Mouse (Mus musculus) A20 (cell line): ENCODE data around the gene Adgrf3.
"Not testable (repeated sequence)": the region's sequence is repeated elsewhere in the genome, so short reads cannot be mapped to it uniquely, and the experiment has no call there.

Experiments used
- DNase-seq: peaks from one replicate; pipeline ENCODE4 v3.0.0-alpha.2; 2011; ENCODE audit warnings: low read depth, low spot score

Gene Adgrf3

DNA sequence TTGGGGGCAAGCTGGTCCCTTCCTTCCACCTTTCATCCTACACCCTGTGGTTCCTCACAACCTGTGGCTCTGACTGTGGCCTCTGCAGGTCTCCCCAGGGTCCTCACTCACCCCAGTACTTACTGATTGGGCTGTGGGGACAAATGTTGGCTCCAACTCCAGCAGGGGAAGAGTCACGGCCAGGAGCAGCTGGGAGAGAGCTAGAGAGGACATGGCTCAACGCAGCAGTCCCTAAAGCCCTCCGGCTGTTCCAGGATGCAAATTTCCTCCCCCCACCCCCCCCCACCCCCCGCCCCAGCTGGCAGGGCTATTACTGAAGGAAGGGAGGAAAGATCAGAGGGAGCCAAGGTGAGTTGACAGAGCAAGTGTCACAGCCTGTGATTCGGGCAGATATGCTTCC lies at the start of gene Adgrf3:
Adgrf3 (minus strand) TSS at position 230 of the 400 bp plus-strand sequence.
- no peak for DNase-seq

DNA sequence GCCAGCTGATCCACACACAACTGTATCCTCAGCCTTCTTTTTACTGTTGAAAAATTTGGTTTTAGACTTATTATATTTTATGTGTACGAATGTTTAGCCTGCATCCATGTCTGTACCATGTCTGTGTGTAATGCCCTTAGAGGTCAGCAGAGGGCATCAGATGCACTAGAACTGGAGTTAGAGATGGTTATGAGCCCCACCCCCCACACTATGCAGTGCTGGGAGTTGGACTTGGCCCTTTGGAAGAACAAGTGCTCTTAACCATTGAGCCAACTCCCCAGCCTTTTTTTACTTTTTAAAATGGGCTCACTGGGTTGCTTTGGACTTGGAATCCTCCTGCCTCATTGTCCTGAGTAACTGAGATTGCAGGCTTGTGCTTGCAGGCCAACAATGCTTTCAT lies 42.1 kb upstream of the Adgrf3 start:
- peak; percentile 50 for DNase-seq

DNA sequence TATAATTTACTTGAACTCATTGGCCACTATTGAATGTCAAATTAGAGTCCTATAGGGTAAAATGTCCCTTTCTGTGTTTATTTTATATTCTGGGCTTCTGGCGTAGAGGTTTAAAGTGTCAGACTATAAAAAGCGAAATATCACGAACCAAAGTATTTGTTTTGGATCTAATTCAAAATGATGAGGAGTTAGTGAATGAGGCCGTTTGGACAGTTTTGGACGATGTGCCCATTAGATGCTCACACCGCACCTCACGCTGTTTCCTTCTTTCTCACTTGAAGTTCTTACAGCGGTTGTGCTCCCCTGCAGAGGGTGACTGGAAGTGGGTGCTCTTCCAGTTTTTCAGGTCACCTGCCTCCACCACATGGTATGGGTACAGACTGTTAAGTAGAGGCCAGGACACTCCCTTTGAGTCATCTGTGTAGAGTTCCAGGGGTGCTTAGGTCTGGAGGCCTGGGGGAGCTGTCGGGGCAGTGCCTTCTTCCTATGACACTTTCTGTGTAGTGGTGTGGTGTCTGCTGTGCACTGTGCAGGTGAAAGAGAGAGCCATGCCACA lies 40.4 kb upstream of the Adgrf3 start:
- DNase-seq, result no peak

DNA sequence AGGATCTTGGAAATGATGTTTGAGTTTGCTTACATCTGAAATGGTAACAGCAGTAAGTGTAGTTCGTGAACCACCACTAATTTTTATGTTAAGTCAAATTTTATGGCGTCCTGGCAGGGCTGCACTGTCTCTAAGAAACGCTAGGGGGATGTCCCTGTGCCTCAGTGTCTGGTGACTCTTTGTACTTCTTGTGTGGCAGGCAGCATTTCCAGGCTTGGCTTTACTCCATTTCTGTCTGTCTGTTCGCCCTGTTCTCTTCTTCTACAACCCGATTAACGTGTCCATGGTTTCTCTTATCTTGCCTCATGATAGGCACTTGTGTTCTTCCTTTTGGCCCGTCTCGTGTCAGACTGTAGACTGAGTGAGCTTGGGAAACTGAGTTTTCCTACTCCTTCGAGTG lies 38.2 kb upstream of the Adgrf3 start:
- DNase-seq, result peak; percentile 38

DNA sequence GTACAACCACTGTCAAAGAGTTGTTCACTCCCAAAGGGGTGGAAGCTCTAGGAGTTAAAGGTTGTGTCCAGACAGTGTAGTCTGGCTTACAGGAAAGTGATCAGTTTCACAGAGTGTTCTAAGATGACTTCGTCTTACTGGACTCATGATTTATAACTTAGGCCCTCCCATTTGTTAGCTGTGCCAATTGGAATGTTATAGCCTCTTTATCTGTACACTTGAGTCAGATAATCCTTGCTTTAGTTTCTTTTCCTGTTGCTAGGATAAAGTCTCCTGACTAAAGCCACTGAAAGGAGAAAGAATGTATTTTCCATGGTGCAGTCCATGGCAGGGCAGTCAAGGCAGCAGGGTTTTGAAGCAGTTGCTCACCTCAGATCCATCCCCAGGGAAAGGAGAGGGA lies 36.9 kb upstream of the Adgrf3 start:
- no peak for DNase-seq

DNA sequence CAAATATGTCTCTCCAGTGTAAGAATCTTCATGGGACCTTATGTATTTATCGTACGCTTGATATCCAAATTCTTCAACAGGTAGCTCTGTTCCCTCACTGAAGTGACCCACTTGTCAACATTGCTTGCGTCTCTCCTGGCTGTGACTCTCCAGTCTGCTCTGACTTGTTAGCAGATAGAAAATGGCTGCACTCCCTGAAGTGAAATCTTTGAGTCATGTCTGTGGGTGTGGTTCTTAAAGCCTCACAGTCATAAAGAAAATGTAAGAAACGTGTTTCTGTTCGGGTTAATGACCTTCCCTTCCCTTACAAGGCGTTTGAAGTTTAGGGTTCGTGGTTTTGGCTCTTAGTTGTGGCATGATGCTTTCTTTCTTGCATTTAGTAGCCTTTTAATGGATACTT lies 35.0 kb upstream of the Adgrf3 start:
- no peak for DNase-seq

DNA sequence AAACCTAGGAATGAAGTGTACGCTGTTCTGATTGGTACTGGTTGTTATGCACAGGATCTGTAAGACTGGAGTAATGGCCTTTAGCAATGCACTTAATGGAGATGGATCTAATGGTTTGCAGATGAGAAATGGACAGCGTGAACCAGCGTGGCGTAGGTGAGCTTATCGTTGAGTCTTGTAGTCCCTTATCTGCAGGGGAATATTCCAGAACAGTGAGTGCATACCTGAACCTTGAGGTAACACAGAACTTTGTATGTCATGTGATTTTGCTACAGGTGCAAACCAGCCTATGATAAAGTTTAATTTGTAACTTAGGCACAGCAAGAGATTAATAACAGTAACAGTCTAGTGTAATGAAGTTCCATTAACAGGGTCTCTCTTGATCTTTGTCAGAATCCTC lies 33.0 kb upstream of the Adgrf3 start:
- DNase-seq, result no peak

DNA sequence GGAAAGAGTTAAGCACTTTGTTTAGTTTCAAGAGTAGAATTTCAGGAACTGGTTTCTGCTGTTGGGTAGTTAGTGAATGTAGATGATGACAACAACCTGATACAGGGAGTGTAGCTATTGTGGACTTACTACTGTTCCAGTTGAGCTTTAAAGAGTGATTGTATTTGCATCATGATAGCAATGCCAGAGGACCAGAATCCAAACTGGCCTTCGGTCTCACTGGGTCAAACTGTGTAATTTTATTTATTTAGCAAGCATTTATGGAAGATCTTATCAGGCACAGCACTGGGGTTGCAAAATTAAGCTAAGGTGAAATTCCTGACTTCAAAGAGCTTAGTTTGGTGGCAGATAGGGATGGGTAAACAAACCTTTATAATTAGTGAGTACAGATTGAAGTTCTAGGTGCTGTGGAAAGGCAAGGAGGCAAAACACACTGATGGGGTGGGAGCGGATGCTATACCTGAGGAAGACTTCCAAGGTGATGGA lies 30.2 kb upstream of the Adgrf3 start:
- no peak for DNase-seq

DNA sequence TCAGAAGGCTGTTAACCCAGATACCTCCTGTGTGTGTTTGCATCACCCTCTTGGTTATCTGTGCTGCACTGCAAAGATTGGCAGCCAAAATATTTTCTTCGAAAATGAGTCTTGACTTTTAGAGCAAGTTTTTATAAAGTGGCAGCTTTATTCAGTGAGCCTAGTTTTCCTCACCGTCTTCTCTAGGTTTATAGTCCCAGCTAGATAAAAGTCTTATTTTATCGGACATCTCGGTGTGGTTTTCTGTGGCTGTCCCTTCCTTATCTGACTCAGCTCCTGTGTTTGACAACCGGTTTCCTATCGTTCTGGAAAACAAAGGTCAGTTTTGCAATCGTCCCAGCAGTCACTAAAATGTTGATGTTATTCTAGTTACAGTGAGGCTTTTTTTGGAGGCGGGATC lies 28.5 kb upstream of the Adgrf3 start:
- DNase-seq, result no peak

DNA sequence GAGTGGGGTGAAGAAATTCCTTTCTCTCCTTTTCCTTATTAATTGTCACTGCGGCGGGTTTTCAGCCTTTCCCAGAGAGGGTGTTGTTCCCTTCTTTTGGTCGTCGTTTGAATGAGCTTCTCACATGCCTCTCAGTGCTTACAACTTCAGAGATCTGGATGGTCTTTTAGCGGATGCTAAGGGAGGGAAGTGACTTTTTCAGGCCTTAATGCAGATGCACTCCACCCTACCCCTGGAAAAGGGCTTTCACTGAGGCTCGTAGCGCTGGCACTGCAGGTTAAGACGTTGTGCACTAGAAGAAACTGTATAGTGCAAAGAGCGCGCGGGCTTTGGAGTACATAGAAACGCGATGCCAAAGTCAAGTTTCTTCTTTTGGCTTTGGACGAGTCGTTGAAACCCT lies 27.5 kb upstream of the Adgrf3 start:
- peak; percentile 70 for DNase-seq

DNA sequence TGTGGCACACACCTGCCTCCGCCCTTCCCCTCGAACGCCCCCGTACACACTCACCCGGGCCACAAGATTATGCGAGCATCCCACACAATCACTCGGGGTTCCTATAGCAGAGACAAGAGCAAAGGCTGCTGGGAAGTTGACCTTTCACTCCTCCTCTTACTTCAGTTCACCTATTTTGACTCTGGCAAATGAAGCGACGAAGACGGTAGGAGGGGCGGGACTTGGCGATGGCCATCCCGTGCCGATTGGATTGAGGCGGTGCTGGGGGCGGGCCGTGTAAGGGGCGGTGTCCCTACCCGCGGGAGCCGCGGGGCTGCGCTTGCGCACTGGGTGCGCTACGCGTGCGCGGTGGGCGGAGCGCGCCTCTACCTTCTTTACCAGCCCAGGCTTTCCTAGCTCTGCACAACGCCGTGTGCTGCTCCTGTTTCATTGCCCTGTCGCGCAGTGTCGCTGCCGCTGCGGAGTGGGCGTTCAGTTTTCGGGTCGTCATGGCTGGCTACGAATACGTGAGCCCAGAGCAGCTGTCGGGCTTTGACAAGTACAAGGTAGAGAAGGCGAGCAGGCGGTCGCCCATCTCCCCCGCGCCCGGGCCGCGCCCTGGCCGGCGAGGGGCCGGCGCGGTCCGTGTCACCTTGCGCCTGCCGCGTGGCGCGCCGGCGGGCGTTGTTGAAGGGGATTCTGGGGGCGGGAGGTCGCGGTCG lies 26.9 kb upstream of the Adgrf3 start, which contains the start of gene Selenoi:
Selenoi (plus strand) TSS at position 311 of the 701 bp plus-strand sequence.
- peak; percentile 99 for DNase-seq

DNA sequence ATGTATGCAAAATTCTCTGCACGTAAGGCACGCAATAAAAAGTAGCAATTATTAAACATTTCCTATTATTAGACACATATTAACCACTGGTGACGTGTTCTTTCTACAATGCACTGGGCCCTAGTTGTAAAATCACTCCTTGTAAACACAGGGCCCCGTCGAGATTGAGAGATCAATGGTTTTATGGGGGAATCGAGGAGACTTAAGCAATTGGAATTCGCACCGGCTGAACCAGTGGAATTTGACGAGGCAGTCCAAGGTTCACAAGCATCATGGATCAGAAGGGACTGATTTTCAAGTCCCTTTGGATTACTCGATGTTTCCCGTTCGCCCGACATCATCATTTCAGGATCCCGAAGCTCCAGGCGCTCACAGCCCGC lies 26.4 kb upstream of the Adgrf3 start:
- no peak for DNase-seq

DNA sequence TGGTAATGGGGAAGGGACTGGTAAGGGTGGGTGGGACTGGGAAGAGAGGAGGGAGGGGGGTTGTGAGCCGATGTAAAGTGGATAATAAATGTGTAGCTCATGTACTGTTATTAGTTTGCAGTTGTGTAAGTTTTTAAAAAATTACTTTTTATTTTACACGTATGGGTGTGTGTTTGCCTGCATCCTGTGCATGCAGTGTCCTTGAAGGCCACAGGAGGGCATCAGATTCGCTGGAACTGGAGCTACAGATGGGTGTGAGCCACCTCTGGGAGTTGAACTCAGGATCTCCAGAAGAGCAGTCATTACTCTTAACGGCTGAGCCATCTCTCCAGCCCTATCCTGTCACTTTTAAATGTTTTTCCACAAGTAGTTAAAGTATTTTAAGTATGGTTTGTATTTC lies 25.4 kb upstream of the Adgrf3 start:
- DNase-seq, result peak; percentile 71

DNA sequence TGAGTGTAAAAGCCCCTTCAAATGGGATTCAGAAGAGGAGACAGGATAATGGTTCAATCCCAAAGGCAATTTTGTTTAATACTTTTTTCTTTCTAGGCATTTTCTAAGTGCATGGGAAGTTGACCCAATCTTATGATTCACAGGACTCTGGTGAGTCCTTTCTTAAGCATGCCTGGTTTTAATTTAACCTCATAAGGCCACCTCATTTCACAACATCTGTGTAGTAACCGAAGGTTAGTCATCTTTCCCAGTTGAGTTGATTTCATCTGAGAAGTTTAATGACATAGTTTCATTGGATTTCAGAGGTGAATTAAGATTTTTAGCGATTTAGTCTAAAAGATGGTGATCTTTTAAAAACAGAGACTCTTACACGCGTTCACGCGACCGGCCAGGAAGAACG lies 17.2 kb upstream of the Adgrf3 start:
- no peak for DNase-seq

DNA sequence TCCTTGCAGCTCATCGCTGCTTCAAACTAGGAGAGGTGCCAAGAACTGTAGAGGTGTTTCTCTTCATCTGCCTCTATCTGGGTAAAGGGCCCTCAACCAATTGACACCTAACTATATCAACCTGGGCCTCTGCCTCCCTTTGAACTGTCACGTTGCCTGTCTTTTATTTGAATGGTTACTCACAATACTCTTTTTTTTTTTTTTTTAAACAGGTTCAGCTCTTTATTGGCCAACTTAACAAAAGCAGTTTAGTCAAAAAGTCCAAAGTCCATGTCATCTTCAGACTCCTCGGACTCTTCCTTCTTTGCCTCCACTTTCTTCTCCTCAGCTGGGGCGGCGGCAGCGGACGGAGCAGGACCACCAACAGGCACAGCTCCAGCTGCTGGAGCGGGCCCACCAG lies 15.1 kb upstream of the Adgrf3 start:
- no peak for DNase-seq

DNA sequence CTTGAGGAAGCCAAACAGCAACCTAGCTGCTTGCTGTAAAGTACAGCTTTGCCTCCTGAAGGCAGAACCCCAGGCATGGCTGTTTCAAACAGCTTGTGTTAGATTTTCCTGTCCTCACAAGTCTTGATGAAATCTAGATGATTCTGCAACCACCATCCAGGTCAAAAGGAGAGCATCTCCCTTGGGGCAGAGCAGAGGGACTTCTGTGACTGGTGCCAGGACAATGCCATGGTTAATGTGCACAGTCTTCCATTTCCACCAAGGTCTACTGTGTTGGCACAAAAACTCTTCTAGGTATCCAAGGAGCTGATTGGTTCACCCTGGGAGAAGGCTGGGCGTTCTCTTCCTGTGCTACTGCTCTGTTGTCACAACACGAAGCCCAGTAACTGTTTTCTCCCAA lies 14.2 kb upstream of the Adgrf3 start:
- no peak for DNase-seq

DNA sequence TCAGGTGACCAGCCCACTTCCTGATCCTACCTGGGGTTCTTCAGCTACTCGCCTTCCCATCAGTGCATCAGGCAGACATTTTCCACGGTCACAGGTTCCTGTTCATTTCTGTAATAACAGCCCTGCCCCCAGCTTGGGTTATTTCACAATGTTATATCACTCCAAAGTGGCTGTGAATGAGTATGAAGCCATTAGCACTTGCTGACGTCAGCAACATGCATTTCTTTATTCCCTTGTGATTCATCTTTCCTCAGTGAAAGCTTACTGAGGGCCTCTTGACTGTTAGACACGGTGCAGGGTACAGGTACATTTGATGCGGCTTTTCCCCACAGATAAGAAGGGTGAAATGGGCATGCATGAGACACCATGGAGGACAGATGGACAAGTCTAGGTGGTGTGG lies 10.4 kb upstream of the Adgrf3 start:
- no peak for DNase-seq

DNA sequence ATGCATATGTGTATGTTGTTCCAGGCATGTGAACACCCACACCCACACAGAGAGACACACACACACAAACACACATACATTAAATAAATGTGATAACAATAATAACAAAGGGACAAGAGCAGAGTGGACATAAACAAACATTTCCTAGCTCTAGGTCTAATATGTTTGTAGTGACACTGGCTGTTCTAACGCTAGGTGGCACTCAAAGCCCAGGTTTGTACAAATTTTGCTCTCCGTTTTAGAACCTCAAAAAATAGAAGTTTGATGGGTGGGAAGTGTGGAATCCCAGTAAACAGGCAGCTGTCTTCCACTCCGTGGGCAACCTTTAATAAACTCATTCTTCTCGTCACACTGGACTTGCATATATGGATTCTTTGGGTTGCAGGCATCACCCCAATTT lies 9.4 kb upstream of the Adgrf3 start:
- DNase-seq, result peak; percentile 57

DNA sequence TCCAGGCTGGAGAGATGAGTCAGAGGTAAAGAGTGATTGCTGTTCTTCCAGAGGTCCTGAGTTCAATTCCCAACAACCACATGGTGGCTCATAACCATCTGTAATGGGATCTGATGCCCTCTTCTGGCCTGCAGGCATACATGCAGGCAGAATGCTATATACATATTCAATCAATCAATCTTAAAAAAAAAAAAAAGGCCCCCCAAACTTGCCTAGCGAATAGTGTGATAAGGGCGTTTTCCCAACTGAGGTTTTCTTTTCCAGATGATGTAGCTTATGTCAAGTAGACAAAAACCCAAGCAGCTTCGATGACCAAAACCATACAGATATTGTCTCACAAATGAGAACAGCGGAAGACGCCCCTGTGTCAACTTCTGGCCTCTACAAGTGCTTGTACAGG lies 5.2 kb upstream of the Adgrf3 start:
- DNase-seq, result not testable (repeated sequence)

DNA sequence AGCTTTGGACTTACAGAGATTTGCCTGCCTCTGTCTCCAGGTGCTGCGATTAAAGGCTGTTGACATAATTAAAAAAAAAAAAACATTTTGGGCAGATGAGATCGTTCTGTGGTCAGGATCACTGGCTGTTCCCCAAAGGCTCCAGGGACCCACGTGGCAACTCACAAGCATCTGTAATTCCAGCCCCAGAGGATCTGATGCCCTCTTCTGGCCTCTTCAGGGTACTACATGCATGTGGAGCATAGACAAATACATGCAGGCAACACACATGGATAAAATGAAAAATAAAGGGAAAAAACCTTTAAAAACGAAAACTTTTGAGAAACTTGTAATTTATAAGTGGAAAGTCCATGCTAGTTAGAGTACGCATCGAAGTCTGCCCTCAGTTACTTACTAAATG lies 1.8 kb upstream of the Adgrf3 start:
- DNase-seq, result peak; percentile 55

DNA sequence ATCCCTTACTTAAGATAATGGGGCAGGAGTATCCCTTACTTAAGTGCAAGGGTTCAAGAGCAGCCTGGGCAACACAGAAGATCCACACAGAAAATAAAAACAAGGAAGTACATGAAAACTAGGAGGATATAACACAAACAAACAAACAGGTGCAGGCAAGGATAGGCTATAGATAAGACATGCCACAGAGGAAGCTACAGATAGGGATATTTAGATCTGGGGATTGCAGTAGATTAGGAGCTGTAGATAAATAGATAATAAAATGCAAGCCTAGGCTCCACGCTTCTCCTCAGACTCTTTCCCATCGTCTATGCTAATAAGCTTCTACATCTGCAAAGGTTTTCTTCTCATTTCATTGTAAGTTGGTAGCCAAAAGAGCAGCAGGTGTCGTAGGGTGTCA lies 488 bp downstream of the Adgrf3 start:
- no peak for DNase-seq

DNA sequence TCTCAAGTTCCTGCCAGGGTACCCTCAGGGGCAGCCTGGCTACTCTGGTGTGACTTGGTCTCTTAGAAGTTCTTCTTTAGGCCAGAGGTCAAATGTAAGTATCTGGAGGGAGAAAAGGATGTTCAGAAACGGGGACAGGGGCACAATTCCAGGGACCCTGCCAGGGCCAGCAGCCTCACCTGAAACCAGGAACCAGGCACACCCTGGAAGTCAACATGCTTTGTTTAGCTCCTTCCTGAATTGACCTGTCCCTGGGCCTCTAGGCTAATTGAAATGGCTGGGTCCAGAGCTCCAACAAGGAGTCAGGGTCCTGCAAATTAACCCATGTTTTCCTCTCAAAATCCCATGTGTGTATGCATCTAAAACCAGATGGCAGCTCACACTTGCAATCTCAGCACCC lies 1.1 kb downstream of the Adgrf3 start:
- no peak for DNase-seq

DNA sequence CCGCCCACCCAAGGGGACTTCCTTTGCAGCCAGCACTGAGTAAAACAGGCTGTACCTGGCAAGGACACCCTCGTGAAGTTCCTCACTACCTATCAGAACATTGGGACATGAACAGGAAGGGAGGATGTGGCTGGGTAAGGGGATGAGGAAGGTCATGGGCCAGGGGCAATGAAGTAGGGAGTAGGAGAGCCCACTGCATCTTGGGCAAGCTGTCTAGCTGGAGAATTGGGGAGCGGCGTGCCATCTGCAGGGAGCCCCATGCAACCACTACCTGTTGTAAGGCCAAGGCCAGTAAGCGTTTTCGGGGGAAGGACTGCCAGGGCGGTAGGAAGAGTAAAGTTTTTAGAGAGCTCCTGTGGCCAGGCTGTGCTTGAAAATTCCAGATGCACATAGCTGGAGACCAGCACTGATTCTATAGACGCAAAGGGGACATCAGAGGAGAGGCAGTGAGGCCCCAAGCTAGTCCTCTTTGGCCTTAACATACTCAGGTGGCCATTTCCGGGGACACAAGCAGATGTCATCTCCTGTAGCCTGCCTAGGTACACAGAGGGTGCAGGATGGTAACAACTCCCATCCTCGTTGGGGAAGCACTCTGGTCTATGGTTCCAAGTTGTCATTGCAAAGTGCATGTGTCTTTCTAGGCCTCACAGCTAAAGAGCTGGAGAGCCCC lies 2.2 kb downstream of the Adgrf3 start:
- DNase-seq, result peak; percentile 65
